Mouse (Mus musculus): ENCODE data around the gene Gm13285.
"Not testable (repeated sequence)": the region's sequence is repeated elsewhere in the genome, so short reads cannot be mapped to it uniquely, and the experiment has no call there.

The Gm13285 gene

DNA sequence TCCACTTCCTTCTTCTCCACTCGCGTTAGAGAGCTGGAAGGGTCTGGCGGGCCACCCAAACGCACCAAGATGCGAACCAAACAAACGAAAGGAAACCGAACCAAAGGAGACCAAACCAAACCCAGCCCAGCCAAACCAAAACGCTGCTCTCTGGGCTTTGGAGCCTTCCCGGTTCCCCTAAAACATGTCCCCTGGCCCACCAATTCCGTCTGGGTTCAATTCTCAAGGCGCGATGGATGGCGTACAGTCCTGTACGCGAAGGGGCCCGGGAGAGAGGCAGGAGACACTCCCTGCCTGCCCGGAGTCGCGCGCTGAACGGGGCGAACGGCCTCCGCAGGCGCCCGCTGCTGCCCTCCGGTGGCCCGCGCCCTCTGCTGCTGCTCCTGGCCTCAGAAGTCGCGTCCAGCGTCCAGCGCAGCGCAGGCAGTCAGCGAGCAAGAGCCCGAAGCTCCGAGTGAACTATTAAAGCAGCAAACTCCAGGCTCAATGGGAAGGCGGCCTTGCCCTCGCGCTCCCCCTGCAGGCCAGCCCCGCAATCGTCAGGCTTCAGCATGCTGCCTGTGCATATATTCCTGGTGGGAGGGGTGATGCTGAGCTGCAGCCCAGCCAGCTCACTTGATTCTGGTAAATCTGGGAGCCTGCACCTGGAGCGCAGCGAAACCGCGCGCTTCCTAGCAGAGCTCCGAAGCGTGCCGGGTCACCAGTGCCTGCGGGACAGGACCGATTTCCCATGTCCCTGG lies 5.4 kb upstream of the Gm13285 start, which contains the start of gene Gm13275:
Gene Gm13275, plus strand, starts transcription at position 552 of the 740 bp plus-strand sequence.
- DNase-seq (ENCODE audit: low spot score), result not testable (repeated sequence)

- DNase-seq (ENCODE audit: low spot score), result not testable (repeated sequence)
These were observed 2.4 kb upstream of the Gm13285 start, which contains the start of gene Gm13279 for GRCm38 (mm10) chr4:88797097-88797496. TSS of gene Gm13279 (plus strand) at chr4:88797397.

GRCm38 (mm10) chr4:88802954-88803353 lies 3.5 kb downstream of the Gm13285 start, which contains the start of gene Gm13287:
TSS of gene Gm13287 (plus strand) at chr4:88803254.
- DNase-seq (ENCODE audit: low spot score), result not testable (repeated sequence)

DNA sequence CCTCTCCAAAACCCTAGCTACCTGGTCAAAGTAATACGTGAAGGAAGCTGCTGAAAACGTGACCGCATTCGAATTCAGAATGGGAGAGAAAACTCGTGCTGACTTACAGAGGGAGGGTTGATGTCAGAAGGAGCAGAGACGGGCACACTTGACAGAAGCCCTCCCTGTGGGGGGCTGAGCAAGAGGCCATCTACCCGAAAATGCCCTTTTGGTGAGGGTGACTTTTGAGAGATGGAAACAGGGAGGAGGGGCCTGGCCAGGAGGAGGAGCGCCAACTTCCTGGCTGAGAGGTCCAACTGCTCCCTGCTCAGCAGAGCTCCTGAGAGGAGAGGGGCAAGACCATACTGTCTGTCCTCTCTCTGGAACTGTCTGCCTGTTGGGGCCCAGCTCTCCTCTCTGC lies 5.8 kb downstream of the Gm13285 start, which contains the start of gene Gm13288:
Gene Gm13288, plus strand, starts transcription at position 301 of the 400 bp plus-strand sequence.
- DNase-seq (ENCODE audit: low spot score), result not testable (repeated sequence)

DNA sequence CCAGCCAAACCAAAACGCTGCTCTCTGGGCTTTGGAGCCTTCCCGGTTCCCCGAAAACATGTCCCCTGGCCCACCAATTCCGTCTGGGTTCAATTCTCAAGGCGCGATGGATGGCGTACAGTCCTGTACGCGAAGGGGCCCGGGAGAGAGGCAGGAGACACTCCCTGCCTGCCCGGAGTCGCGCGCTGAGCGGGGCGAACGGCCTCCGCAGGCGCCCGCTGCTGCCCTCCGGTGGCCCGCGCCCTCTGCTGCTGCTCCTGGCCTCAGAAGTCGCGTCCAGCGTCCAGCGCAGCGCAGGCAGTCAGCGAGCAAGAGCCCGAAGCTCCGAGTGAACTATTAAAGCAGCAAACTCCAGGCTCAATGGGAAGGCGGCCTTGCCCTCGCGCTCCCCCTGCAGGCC lies 6.3 kb downstream of the Gm13285 start:
- DNase-seq (ENCODE audit: low spot score), result not testable (repeated sequence)

DNA sequence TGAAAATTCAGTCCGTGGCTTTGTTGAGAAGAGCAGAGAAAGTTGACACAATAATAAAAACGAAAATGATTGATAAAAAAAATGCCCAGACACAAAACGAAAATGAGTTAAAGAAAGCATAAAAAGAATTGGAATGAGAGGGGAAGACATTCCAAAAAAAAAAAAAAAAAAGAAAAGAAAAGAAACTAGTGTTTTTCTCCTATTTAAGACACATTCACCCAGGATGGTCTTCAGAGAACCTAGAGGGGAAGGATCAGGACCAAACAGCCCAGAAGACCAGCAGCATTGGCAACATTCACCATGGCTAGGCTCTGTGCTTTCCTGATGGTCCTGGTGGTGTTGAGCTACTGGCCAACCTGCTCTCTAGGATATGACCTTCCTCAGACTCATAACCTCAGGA lies 16.5 kb downstream of the Gm13285 start, which contains the start of gene Ifna7:
Gene Ifna7, plus strand, starts transcription at position 301 of the 400 bp plus-strand sequence.
- DNase-seq (ENCODE audit: low spot score), result no peak

DNA sequence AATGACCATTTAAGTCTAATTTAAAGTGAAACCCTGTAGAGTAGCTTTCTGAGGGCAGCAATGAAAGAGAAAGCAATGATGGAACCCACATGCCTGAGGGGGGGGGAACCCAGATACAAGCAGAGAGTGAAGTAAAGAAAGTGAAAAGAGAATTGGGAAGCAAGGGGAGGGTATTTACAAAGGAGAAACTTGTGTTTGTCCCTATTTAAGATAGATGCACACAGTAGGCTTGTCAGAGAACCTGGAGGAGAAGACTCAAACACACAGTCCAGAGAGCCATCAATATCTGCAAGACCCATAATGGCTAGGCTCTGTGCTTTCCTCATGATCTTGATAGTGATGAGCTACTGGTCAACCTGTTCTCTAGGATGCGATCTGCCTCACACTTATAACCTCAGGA lies 20.2 kb downstream of the Gm13285 start, which contains the start of gene Ifna11:
Gene Ifna11, plus strand, starts transcription at position 301 of the 400 bp plus-strand sequence.
- DNase-seq (ENCODE audit: low spot score), result no peak

DNA sequence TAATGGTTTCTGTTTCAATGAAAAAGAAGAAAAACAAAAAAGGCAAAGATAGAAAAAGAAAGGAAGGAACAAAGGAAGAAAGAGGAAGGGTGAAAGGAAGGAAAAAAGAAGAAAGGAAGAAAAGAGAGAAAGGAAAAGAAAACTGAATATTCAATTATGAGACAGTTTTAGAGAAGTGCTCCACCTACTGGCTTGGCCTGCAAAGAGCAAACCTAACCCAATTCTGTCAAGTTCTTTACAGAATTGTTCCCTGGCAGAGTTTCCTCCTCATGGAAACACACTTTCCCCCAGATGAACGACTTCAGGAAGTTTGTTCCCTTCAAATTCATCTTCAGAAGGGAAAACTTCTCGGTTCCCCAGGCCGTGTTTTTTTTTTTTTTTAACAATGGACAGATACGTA lies 23.5 kb downstream of the Gm13285 start:
- DNase-seq (ENCODE audit: low spot score), result peak; percentile 28

- DNase-seq (ENCODE audit: low spot score), result not testable (repeated sequence)
These were observed 27.7 kb downstream of the Gm13285 start, which contains the start of gene Ifna6 for GRCm38 (mm10) chr4:88827116-88827515. TSS of gene Ifna6 (plus strand) at chr4:88827416.

- no peak for DNase-seq (ENCODE audit: low spot score)
These were observed 31.1 kb downstream of the Gm13285 start for GRCm38 (mm10) chr4:88830523-88830922.

GRCm38 (mm10) chr4:88835225-88835624 lies 35.8 kb downstream of the Gm13285 start, which contains the start of gene Ifna5:
TSS of gene Ifna5 (plus strand) at chr4:88835525.
- not testable (repeated sequence) for DNase-seq (ENCODE audit: low spot score)

DNA sequence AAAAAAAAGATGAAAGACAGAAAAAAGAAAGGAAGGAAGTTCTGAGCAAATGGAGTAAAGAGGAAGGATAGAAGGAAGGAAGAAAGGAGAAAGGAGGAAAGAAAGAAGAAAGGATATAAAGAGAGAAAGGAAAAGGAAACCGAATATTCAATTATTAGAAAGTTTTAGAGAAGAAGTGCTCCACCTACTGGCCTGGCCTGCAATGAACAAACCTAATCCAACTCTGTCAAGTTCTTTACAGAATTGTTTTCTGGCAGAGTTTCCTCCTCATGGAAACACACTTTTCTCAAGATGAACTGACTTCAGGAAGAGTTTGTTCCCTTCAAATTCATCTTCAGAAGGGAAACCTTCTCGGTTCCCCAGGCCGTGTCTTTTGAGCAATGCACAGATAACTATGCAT lies 39.4 kb downstream of the Gm13285 start:
- no peak for DNase-seq (ENCODE audit: low spot score)

DNA sequence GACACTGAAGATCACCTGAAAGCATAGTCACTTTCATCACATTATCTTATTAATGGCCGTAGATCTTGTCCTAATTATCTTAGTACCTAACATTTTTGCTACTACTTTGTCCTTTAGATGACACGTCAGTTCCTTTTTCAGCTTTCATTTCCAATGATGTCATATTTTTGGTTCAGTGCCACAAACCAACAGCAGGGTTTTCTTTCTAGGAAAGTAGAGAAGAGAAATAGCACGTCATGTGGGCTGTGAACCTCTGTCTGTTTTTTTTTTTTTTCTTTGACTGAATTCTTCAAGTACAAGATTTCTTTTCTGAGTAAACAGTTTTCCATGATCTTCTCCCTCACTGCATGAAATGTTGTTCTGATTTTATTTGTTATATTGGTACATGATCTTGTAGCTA lies 40.6 kb downstream of the Gm13285 start:
- no peak for DNase-seq (ENCODE audit: low spot score)

- DNase-seq (ENCODE audit: low spot score), result no peak
These were observed 42.0 kb downstream of the Gm13285 start, which contains the start of gene Ifna4 for GRCm38 (mm10) chr4:88841438-88841911. TSS of gene Ifna4 (plus strand) at chr4:88841861.

- no peak for DNase-seq (ENCODE audit: low spot score)
These were observed 45.9 kb downstream of the Gm13285 start for GRCm38 (mm10) chr4:88845334-88845733.

DNA sequence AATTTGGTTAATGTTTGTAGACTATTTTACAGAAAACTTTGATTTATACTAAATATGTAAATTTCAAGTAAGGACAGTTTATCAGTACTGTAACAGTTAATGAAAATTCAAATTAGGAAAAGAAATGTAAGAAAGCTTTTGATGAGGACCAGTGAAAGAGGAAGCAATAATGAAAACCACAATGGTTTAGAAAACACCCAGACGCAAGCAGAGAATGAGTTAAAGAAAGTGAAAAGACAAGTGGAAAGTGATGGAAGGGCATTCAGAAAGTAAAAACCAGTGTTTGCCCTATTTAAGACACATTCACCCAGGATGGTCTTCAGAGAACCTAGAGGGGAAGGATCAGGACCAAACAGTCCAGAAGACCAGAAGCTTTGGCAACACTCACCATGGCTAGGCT lies 50.2 kb downstream of the Gm13285 start, which contains the start of gene Ifna1:
Gene Ifna1, plus strand, starts transcription at position 390 of the 400 bp plus-strand sequence.
- DNase-seq (ENCODE audit: low spot score), result no peak

All from embryo, embryonic 10 days (tissue).